In genomic region chr4:47438956-47439355, GRCm38 (mm10) we compare ENCODE assay signal across 24 mouse cellular contexts. TPM values are rescaled to one million over a fixed set of nuclear protein-coding genes. Genes with fewer than 3 reads are reported as not detected.
DNase-seq lines count a peak whose midpoint lies in the region; ATAC-seq lines count a peak whose summit lies in the region.
"Had no signal": no experiment of that assay in that cellular context is flagged by ENCODE, and none has a peak within 500 bp of the region (broad histone marks: within the 10 kb centered on the region; RNA-seq: fewer than 3 reads in every experiment).

No protein-coding gene starts in this region.

- no peak overlapping the region for H3K4me2 ChIP-seq in hindbrain, embryonic 13.5 days
- H3K4me2 ChIP-seq in hindbrain, embryonic 16.5 days (ENCODE audit: low read length): no peak overlapping the region
- H3K4me2 ChIP-seq in neural tube, embryonic 15.5 days: no peak overlapping the region

- H3K27me3 ChIP-seq in heart, embryonic 10.5 days (ENCODE audit: insufficient read depth, poor library complexity, severe bottlenecking): 0 out of 2 replicates have a peak, but pooled peaks cover 3% of the 10 kb centered on the region
- no peaks in the 10 kb centered on the region; the same call in 1 of the 2 replicates for H3K27me3 ChIP-seq in hindbrain, embryonic 13.5 days
- H3K27me3 ChIP-seq in hindbrain, embryonic 16.5 days (replicated peaks; ENCODE audit: control insufficient read depth, insufficient read depth, low read length): no peaks in the 10 kb centered on the region
- no peaks in the 10 kb centered on the region for H3K27me3 ChIP-seq in neural tube, embryonic 15.5 days (replicated peaks)
- H3K27me3 ChIP-seq: embryonic facial prominence, embryonic 12.5 days; embryonic facial prominence, embryonic 15.5 days; intestine, embryonic 15.5 days; Patski had no signal

- no peaks in the 10 kb centered on the region for H3K9me3 ChIP-seq in heart, embryonic 10.5 days
- H3K9me3 ChIP-seq in hindbrain, embryonic 13.5 days: no peaks in the 10 kb centered on the region
- no peaks in the 10 kb centered on the region for H3K9me3 ChIP-seq in hindbrain, embryonic 16.5 days (ENCODE audit: control insufficient read depth, low read length)
- H3K9me3 ChIP-seq in neural tube, embryonic 15.5 days (replicated peaks): no peaks in the 10 kb centered on the region
- H3K9me3 ChIP-seq: embryonic facial prominence, embryonic 12.5 days; embryonic facial prominence, embryonic 15.5 days; G1E; hindbrain, embryonic 12.5 days; intestine, embryonic 15.5 days had no signal

- H3K4me3 ChIP-seq in heart, embryonic 10.5 days: no peak overlapping the region
- H3K4me3 ChIP-seq in hindbrain, embryonic 13.5 days: no peak overlapping the region
- no peak overlapping the region for H3K4me3 ChIP-seq in hindbrain, embryonic 16.5 days (ENCODE audit: low read length)
- H3K4me3 ChIP-seq in neural tube, embryonic 15.5 days (replicated peaks): no peak overlapping the region
- H3K4me3 ChIP-seq: embryonic facial prominence, embryonic 12.5 days; intestine, embryonic 15.5 days had no signal

- no peak overlapping the region for H3K27ac ChIP-seq in heart, embryonic 10.5 days
- peak overlapping the region; percentile 89 for H3K27ac ChIP-seq in hindbrain, embryonic 13.5 days
- H3K27ac ChIP-seq in hindbrain, embryonic 16.5 days (ENCODE audit: low read depth, low read length): no peak overlapping the region
- no peak overlapping the region for H3K27ac ChIP-seq in neural tube, embryonic 15.5 days (replicated peaks)
- H3K27ac ChIP-seq: embryonic facial prominence, embryonic 12.5 days; gastrocnemius, adult 2 months; intestine, embryonic 15.5 days had no signal

- ATAC-seq in hindbrain, embryonic 13.5 days (ENCODE audit: low FRiP score): no peak
- no peak for ATAC-seq in hindbrain, embryonic 16.5 days
- no peak for ATAC-seq in neural tube, embryonic 15.5 days (ENCODE audit: low FRiP score)

- DNase-seq in heart, embryonic 10.5 days (ENCODE audit: low spot score): peak; percentile 61
- DNase-seq in heart, postnatal 14 days: no peak
- DNase-seq in neural tube, embryonic 10.5 days (ENCODE audit: extremely low spot score, low spot score): peak; percentile 12
- no peak for DNase-seq in kidney, adult 9 months
- DNase-seq: adrenal gland, postnatal 10 days; adrenal gland, postnatal 36 days; B cell, adult 2 months; cerebellum, adult 18-20 months; cerebellum, adult 9-10 months; cerebellum, postnatal 14 days; forebrain, postnatal 0 days; gastrocnemius, adult 2 months; gastrocnemius, postnatal 14 days; heart, adult 18-20 months; heart, postnatal 36 days had no signal

- H3K36me3 ChIP-seq in heart, embryonic 10.5 days: no peaks in the 10 kb centered on the region
- no peaks in the 10 kb centered on the region for H3K36me3 ChIP-seq in hindbrain, embryonic 13.5 days
- H3K36me3 ChIP-seq in hindbrain, embryonic 16.5 days (ENCODE audit: control insufficient read depth, insufficient read depth, low read length): no peaks in the 10 kb centered on the region
- no peaks in the 10 kb centered on the region for H3K36me3 ChIP-seq in neural tube, embryonic 15.5 days
- H3K36me3 ChIP-seq: embryonic facial prominence, embryonic 12.5 days; embryonic facial prominence, embryonic 15.5 days; G1E; hindbrain, embryonic 12.5 days; intestine, embryonic 15.5 days had no signal

- WGBS in heart, embryonic 10.5 days: 69% methylated on average over 6 of the region's 6 CpGs
- 77% methylated on average over 6 of the region's 6 CpGs for WGBS in hindbrain, embryonic 13.5 days
- WGBS in hindbrain, embryonic 16.5 days: 87% methylated on average over 6 of the region's 6 CpGs
- WGBS in neural tube, embryonic 15.5 days: 80% methylated on average over 6 of the region's 6 CpGs

- peaks cover 28% of the 10 kb centered on the region for H3K4me1 ChIP-seq in heart, embryonic 10.5 days
- H3K4me1 ChIP-seq in hindbrain, embryonic 13.5 days (replicated peaks): peaks cover 56% of the 10 kb centered on the region
- peaks cover 10% of the 10 kb centered on the region for H3K4me1 ChIP-seq in hindbrain, embryonic 16.5 days (ENCODE audit: control insufficient read depth, insufficient read depth, low read depth, low read length)
- H3K4me1 ChIP-seq in neural tube, embryonic 15.5 days: peaks cover 41% of the 10 kb centered on the region

- no peak overlapping the region; the same call in 1 of the 2 replicates for H3K9ac ChIP-seq in hindbrain, embryonic 13.5 days
- no peak overlapping the region for H3K9ac ChIP-seq in hindbrain, embryonic 16.5 days (ENCODE audit: low read depth, low read length)
- no peak overlapping the region for H3K9ac ChIP-seq in neural tube, embryonic 15.5 days (replicated peaks)
- H3K9ac ChIP-seq: embryonic facial prominence, embryonic 12.5 days had no signal

- intact Hi-C loops in heart, postnatal 14 days (cut with DNase I): loop anchor here (5.0 to 10.0 kb wide), 4 partner anchors 63 to 943 kb away; partner anchors contain the start of gene Nr4a3

RNA-seq across cellular contexts. Expression of gene Alg2, which starts 35.2 kb away (rescaled TPM):
- polyA plus RNA-seq in heart, embryonic 10.5 days (2016; fragmentation: Nextera tagmentation; extraction: Ambion mirVana): 36.2 and 57.0 TPM in 2 replicates
- 1 to 10 TPM; 8.7 to 9.1 TPM for total RNA-seq in heart, postnatal 14 days (2021)
- polyA plus RNA-seq in hindbrain, embryonic 13.5 days (2015; fragmentation: Nextera tagmentation; extraction: Ambion mirVana): 299 and 310 TPM in 2 replicates
- 347 and 352 TPM in 2 replicates for polyA plus RNA-seq in hindbrain, embryonic 16.5 days (2015; fragmentation: Nextera tagmentation; extraction: Ambion mirVana)
- 310 and 364 TPM in 2 replicates for polyA plus RNA-seq in neural tube, embryonic 15.5 days (2015; fragmentation: Nextera tagmentation; extraction: Ambion mirVana)

RNA-seq across cellular contexts. Expression of gene Sec61b, which starts 35.5 kb away (rescaled TPM):
- polyA plus RNA-seq in heart, embryonic 10.5 days (2016; fragmentation: Nextera tagmentation; extraction: Ambion mirVana): 205 and 295 TPM in 2 replicates
- total RNA-seq in heart, postnatal 14 days (2021): 10 to 100 TPM; 26.6 to 27.8 TPM
- polyA plus RNA-seq in hindbrain, embryonic 13.5 days (2015; fragmentation: Nextera tagmentation; extraction: Ambion mirVana): 296 and 305 TPM in 2 replicates
- polyA plus RNA-seq in hindbrain, embryonic 16.5 days (2015; fragmentation: Nextera tagmentation; extraction: Ambion mirVana): 233 and 244 TPM in 2 replicates
- 272 and 296 TPM in 2 replicates for polyA plus RNA-seq in neural tube, embryonic 15.5 days (2015; fragmentation: Nextera tagmentation; extraction: Ambion mirVana)

Comparison
In these comparisons a context has a peak if more than half of its experiments do, and no peak if none do; other contexts are left out.
1. DNase-seq: peak in heart, embryonic 10.5 days (single experiment) and neural tube, embryonic 10.5 days (single experiment); none in heart, postnatal 14 days (0 of 2) and kidney, adult 9 months (single experiment).